Mouse (Mus musculus) monocyte, adult 5-6 weeks (primary cell): Measurements from ENCODE around the gene Get4. TPM values are rescaled to one million over a fixed set of nuclear protein-coding genes. Genes with fewer than 3 reads are reported as not detected.

Experiments used
- ATAC-seq: fragments of 153-309, 156-312 bp; replicated peaks from 2 replicates; pipeline ENCODE4 v1.8.0; 2017; ENCODE audit warnings: mild to moderate bottlenecking; ENCODE audit not compliant: low TSS enrichment, insufficient number of reproducible peaks, severe bottlenecking, poor library complexity, low FRiP score
- total RNA-seq: library from RNA; stranded (forward); fragments of 200-1000, 200-491, 200-594 nt; gene quantifications from 3 replicates; pipeline ENCODE4 v1.2.3, GENCODE M21; 2017

Get4 gene
- total RNA-seq, 1 experiment from 2014 or later: 20.5 TPM

DNA sequence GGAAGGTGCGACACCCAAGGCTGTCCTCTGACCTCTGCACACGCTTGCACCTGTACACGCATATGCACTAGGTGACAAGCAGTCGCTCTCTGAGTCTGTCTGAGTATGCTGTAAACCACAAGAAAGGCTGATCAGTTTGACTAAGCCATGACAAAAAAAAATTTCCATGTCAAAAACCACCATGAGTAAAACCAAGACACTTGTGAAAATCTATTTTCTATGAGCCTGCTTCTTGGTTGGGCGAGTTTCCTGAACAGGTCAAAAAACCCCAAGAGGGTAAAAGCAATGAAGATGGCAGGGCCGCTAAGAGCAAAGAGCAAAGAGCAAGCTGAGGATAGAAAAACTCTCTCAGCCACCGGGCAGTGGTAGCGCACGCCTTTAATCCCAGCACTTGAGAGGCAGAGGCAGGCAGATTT, 51.5 kb downstream of the Get4 start:
- no peak for ATAC-seq

DNA sequence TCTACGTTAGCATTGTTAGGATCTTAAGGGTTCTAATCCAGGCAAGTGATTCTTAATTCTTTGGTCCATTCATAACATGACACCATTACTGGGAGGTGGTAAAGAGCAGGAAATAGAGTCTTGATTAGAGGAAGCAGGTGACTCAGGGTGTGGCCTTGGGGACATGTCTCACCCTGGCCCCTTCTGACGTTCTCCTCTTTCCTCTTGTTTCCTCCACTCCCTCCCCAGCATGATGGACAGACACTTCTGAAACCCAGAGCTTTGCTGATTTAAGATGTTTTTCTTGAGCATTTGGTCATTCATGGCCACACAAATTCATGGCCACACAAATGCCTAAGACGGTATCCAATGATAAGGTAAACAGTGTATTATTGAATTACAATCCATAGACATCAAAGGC, 57.8 kb downstream of the Get4 start:
- peak; percentile 59; the same call in 1 of the 2 replicates for ATAC-seq

DNA sequence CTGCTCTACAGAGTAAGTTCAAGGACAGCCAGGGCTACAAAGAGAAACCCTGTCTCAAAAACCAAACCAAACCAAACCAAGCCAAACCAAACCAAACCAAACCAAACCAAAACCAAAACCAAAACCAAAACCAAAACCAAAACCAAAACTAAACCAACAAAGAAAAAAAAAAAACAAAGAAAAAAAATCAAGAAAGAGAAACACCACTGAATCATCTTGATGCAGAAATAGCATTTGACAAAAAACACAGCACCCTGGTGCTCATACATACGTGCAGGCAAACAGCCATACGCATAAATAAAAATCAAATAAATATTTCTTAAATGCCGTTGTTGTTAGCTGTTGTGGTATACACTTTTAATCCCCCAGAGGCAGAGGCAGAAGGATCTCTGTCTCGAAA, 58.4 kb downstream of the Get4 start:
- ATAC-seq: no peak

DNA sequence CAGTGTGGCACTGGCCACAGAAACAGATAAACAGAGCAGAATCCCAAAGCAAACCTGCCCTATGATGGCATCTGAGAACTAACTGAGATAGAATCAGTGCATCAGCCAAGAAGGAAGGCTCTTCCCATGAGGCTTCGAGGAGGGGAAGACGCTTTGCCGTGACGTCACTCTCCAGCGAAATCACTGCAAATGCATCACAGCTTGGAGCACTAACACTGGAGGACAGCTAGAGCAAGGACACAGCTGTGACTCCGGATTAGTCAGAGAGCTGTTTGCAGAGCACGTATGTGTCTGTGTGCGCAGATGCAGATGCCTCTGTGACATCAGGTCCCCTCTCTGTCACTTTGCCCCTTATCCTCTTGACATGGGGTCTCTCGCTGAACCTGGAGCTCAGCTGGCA, 59.7 kb downstream of the Get4 start:
- ATAC-seq: no peak

DNA sequence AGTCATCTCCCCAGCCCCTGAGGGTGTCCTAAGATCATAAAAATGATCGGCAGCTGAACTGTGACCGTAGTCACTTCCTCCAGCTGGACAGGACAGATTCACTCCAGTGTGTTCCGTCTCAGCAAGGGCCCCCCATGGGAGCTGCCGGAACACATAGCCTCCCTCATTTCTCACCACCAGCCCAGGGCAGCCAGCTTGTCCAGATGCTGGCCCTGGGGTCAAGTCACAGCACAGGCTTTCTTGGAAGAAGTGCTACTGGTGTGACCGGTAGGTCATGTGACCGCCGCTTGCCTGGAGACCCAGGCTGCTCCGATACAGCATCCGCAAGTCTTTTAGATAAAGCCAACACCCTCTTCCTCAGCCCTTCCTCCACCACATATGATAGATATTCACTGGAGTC, 61.4 kb downstream of the Get4 start:
- no peak for ATAC-seq

DNA sequence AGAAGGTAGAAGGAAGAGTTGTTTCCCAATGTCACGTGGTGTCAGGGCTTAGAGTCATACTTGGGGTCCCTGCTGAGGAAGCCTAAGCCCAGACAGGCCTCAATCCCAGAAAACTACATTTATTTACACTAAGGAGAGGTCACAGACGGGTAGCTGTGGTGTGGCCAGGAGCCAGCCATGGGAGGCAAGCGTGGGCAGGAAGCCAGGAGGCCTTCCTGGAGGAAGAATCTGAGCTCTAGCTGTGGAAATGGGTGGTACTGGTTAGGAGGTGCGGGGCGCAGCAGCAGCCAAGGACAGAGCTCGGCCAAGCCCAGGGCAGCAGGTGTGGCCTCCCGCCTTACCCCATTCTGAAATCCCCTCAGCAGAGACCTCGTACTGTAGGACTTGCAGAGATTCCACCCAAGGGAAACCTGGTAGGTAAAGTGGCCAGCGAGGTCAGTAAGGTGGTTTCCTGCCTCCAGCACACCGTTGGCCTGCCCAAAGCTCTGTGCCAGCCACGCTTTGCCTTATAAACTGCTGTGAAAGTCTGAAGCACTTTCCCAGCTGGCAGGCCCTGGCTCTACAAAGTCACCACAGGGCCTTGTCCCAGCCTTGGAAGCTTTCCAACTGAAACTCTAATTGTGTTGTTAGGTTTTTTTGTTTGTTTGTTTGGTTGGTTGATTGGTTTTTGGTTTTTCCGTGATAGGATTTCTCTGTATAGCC, 63.0 kb downstream of the Get4 start:
- ATAC-seq: no peak

DNA sequence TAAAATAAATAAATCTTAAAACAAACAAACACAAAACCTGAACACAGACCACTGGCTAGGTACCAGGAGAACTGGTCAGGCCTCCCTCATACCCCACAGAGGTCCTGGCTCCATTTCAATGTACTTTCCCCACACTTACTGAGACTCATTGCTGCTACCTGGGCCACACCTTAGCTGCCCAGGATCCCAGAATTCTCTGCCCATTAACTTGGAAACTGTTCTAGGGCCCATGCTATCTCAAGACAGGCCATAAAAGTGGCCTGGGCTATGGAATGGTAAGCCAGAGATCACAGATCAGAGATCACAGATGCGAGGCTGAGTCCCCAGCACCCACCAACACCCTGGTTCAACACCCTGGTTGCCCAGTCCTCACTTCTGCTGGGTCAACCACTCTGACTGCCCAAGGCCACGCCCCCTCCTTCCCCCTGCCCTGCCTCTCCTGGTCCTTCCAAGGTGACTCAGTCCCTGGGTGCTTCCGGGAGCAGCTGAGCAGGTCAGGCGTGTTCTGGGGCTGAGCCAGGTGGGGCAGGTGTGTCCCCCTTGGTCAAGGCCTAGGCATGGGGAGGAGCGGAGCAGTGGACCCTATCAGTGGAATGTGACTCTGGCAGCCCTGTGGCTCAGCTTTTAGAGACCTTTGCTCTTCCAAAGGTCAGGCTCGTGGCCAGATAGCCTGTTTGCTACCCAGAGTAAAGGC, 65.0 kb downstream of the Get4 start:
- ATAC-seq: no peak

DNA sequence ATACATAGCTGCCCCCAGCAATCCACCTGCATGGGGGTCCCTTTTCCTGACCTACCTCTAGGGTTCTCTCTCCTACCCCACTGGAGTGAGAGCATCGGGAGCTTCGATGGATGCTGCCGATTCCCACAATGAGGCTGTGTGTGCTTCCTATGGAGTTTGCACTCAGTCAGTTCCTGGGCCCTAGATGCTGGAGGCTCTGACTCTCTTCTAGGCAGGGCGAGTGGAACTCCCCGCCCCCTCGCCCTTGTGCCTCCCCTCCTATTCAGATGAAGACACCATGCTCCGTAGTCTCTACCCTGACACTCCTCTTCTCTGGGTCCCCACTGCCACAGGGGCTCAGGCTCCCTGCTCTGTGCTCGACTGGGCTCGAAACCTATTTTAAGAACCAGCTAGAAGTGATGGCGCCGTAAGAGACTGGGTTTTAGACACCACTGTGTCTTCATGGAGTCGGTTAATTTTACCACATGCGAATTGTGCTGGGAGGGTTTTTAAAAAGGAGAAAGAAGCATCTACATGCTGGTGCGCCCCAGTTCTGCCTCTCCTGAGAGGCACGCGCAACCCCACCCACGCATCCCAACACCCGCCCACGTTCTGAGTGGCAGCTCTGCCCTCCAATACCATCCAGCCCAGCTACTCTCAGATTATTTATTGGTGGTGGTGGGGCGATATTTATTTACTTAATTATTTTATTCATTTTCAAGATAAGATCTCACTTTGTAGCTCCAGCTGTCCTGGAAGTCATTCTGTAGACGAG, 65.8 kb downstream of the Get4 start:
- no peak for ATAC-seq

Other genes with a start within 250 kb of the Get4 start
- gene Prkar1b, start 102.3 kb upstream of the Get4 start, total RNA-seq: 17.1 TPM in 1 of 3 replicates, not detected in the others
- gene Dnaaf5, start 102.1 kb upstream of the Get4 start, total RNA-seq: 5.8 to 11.9 TPM (median 6.1 TPM) in 3 replicates
- 62.9 to 89.5 TPM (median 80.2 TPM) in 3 replicates for gene Sun1, start 51.7 kb upstream of the Get4 start, total RNA-seq
- gene Adap1, start 73.3 kb downstream of the Get4 start, total RNA-seq: 67.3 to 90.2 TPM (median 72.6 TPM) in 3 replicates
- gene Cox19, start 99.1 kb downstream of the Get4 start, total RNA-seq: 9.5 to 46.4 TPM (median 15.2 TPM) in 3 replicates
- not detected in 3 replicates for gene Cyp2w1, start 100.3 kb downstream of the Get4 start, total RNA-seq
- gene Gpr146, start 125.4 kb downstream of the Get4 start, total RNA-seq: 6.9 to 10.8 TPM (median 9.8 TPM) in 3 replicates
- gene C130050O18Rik, start 153.0 kb downstream of the Get4 start, total RNA-seq: 28.4 to 51.7 TPM (median 32.7 TPM) in 3 replicates
- gene Gper1, start 170.8 kb downstream of the Get4 start, total RNA-seq: 0.53 to 1.3 TPM in 2 of 3 replicates, not detected in the other
- 16.2 to 45.2 TPM (median 35.8 TPM) in 3 replicates for gene 3110082I17Rik, start 208.2 kb downstream of the Get4 start, total RNA-seq
- gene Zfand2a, start 232.2 kb downstream of the Get4 start, total RNA-seq: 19.3 to 53.0 TPM (median 49.3 TPM) in 3 replicates